Mouse (Mus musculus): ENCODE data around the gene Plch1. TPM values are rescaled to one million over a fixed set of nuclear protein-coding genes. Genes with fewer than 3 reads are reported as not detected.

Gene Plch1
- polyA plus RNA-seq, 1 experiment from 2014 or later = 0.20 TPM

DNA sequence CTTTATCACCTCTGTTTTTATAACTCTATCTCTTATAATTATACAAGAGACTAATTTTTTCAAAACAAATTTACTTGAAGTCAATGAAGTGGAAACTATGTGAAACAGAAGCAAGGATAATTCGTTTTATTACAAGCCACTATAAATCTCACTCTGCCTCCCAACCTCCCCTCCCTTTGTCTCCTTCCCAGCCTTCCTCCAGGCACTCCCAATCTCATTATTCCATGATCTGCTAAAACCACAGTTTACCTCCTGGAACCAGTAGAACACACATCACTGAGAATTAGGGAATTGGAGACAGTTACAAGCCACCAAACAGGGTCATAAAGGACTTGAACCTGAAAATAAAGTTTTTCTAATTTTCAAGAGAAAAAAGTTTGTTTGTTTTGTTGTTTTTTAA lies 2.1 kb downstream of the Plch1 start:
- no peak for ATAC-seq (ENCODE audit: insufficient read depth)
- peaks cover 28% of the 10 kb centered on the region for H3K27me3 ChIP-seq
- no peak overlapping the region for H3K27ac ChIP-seq (replicated peaks)
- H3K9me3 ChIP-seq (replicated peaks) = no peaks in the 10 kb centered on the region
- no peak overlapping the region for H3K4me2 ChIP-seq
- 0 out of 2 replicates have a peak, but pooled peaks cover 5% of the 10 kb centered on the region for H3K4me1 ChIP-seq (replicated peaks)
- no peaks in the 10 kb centered on the region for H3K36me3 ChIP-seq (replicated peaks)
- 33% methylated on average over 1 of the region's 1 CpGs for WGBS (ENCODE audit: insufficient replicate concordance)
- H3K4me3 ChIP-seq (replicated peaks) = no peak overlapping the region
- no peak overlapping the region for H3K9ac ChIP-seq

DNA sequence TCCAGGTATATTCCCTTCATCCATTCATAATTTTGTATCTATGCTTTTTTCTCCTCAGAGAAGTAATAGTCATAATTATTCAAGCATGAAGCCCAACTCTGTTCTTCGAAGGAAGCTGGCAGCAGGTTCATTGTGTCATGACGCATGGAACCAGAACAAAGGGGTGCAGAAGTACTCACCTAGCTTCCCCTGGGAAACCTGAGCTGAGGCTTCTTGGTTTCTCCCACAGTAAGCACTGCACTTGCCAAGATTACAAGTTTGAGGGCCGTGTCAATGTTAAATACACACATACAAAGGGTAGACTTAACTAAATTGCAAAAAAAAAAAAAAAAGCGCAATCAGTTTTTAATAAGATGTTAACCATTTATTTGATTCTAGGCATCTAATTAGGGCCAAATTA lies 3.0 kb downstream of the Plch1 start:
- H3K4me1 ChIP-seq (replicated peaks) = 0 out of 2 replicates have a peak, but pooled peaks cover 5% of the 10 kb centered on the region
- H3K27me3 ChIP-seq = peaks cover 28% of the 10 kb centered on the region
- 72% methylated on average over 4 of the region's 4 CpGs for WGBS (ENCODE audit: insufficient replicate concordance)
- H3K27ac ChIP-seq (replicated peaks) = no peak overlapping the region
- H3K36me3 ChIP-seq (replicated peaks) = no peaks in the 10 kb centered on the region
- ATAC-seq (ENCODE audit: insufficient read depth) = no peak
- H3K4me2 ChIP-seq = no peak overlapping the region
- no peak overlapping the region for H3K4me3 ChIP-seq (replicated peaks)
- H3K9ac ChIP-seq = no peak overlapping the region
- no peaks in the 10 kb centered on the region for H3K9me3 ChIP-seq (replicated peaks)

DNA sequence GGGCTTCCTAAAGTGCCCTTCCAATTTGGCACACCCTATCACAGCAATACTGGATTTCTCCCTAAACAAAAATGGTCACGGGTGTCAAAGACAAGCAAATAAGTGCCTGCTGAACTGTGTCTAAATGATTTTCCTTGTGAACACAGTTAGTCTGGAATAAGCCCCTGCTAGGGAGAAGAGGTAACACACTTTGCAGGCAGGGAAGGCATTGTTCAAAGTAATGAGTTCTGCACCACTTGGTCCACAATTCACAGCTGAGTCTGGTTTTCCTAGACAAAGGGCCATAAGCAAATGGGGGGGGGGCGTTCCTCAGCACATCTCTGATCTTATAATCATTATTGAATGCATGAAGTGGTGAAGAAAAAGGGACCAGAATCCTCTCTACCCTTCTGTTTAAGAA lies 3.5 kb downstream of the Plch1 start:
- 0 out of 2 replicates have a peak, but pooled peaks cover 5% of the 10 kb centered on the region for H3K4me1 ChIP-seq (replicated peaks)
- H3K9me3 ChIP-seq (replicated peaks) = no peaks in the 10 kb centered on the region
- no peak overlapping the region for H3K4me2 ChIP-seq
- H3K27me3 ChIP-seq = peaks cover 28% of the 10 kb centered on the region
- ATAC-seq (ENCODE audit: insufficient read depth) = no peak
- H3K27ac ChIP-seq (replicated peaks) = no peak overlapping the region
- no peak overlapping the region for H3K4me3 ChIP-seq (replicated peaks)
- 33% methylated on average over 2 of the region's 2 CpGs for WGBS (ENCODE audit: insufficient replicate concordance)
- H3K9ac ChIP-seq = no peak overlapping the region
- H3K36me3 ChIP-seq (replicated peaks) = no peaks in the 10 kb centered on the region

DNA sequence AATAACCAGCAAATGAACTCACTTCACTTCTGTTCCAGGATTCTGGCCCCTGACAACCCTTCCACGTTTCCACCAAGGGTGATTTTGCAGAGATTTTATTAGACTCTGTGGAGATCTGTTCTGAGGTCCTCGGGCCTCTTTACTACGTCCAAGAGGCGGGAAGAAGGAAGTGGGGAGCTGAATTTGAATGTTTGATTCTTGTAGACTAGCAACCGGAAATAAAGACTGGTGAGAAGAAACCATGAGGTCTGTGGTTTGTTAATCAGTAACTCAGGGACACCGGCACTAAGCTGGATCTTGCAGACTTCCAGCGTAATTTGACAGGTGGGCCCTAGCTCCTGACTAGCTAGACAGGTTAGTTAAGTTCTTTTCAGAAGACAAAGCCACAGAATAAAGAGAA lies 5.6 kb downstream of the Plch1 start:
- Histone ChIP-seq H3K27me3 (peaks cover 10% of the 10 kb centered on the region), H3K36me3 (replicated peaks) (no peaks in the 10 kb centered on the region), H3K4me3 (replicated peaks) (no peak overlapping the region), H3K4me1 (replicated peaks) (0 out of 2 replicates have a peak, but pooled peaks cover 2% of the 10 kb centered on the region), H3K9ac (no peak overlapping the region), H3K9me3 (replicated peaks) (no peaks in the 10 kb centered on the region), H3K27ac (replicated peaks) (no peak overlapping the region), H3K4me2 (no peak overlapping the region)
- ATAC-seq (ENCODE audit: insufficient read depth) = no peak
- 12% methylated on average over 7 of the region's 7 CpGs for WGBS (ENCODE audit: insufficient replicate concordance)

DNA sequence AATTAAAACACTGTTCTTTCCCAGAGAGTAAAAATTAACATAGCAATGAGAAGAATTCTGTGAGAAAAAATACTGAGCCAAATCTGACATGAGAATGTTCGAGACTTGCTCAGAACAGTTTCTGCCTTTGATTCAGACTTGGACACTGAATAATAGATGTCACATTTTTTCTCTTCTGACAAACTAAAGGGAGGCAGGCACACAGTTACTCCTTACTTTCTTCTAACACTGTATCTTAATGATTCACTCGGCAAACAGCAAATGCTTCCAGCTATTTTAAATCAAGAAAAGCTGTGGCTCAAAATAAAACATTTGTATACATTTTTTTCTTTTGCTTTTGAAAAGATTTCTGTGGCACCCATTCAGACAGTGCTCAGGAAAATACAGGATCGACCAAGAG lies 7.1 kb downstream of the Plch1 start:
- Histone ChIP-seq H3K9ac (no peak overlapping the region), H3K4me3 (replicated peaks) (no peak overlapping the region), H3K27me3 (no peaks in the 10 kb centered on the region), H3K9me3 (replicated peaks) (no peaks in the 10 kb centered on the region), H3K4me1 (replicated peaks) (no peaks in the 10 kb centered on the region), H3K27ac (replicated peaks) (no peak overlapping the region), H3K36me3 (replicated peaks) (no peaks in the 10 kb centered on the region), H3K4me2 (no peak overlapping the region)
- WGBS (ENCODE audit: insufficient replicate concordance) = 44% methylated on average over 3 of the region's 3 CpGs
- ATAC-seq (ENCODE audit: insufficient read depth) = no peak

DNA sequence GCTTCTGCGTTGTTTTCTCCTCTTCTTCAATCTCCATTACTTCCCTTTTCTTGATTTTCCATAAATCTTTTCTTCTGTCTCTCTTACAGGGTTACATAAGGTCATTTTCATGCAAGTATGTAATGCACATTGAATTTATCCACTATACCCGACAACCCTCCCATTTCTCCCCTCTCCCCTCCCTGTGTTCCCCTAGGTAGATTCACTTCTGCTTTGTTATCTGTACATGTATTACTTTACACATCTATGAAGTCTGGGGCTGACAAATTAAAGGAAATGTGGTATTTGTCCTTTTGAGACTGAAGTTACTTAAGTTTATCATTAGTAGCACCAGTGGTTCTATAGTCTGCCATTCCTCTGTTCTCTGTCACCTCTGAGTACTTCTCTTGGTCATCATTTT lies 18.2 kb downstream of the Plch1 start:
- Histone ChIP-seq H3K27ac (replicated peaks) (no peak overlapping the region), H3K4me3 (replicated peaks) (no peak overlapping the region), H3K4me2 (no peak overlapping the region), H3K9ac (no peak overlapping the region), H3K9me3 (replicated peaks) (no peaks in the 10 kb centered on the region), H3K4me1 (replicated peaks) (no peaks in the 10 kb centered on the region), H3K27me3 (no peaks in the 10 kb centered on the region), H3K36me3 (replicated peaks) (no peaks in the 10 kb centered on the region)
- no peak for ATAC-seq (ENCODE audit: insufficient read depth)
- 48% methylated on average over 2 of the region's 2 CpGs for WGBS (ENCODE audit: insufficient replicate concordance)

DNA sequence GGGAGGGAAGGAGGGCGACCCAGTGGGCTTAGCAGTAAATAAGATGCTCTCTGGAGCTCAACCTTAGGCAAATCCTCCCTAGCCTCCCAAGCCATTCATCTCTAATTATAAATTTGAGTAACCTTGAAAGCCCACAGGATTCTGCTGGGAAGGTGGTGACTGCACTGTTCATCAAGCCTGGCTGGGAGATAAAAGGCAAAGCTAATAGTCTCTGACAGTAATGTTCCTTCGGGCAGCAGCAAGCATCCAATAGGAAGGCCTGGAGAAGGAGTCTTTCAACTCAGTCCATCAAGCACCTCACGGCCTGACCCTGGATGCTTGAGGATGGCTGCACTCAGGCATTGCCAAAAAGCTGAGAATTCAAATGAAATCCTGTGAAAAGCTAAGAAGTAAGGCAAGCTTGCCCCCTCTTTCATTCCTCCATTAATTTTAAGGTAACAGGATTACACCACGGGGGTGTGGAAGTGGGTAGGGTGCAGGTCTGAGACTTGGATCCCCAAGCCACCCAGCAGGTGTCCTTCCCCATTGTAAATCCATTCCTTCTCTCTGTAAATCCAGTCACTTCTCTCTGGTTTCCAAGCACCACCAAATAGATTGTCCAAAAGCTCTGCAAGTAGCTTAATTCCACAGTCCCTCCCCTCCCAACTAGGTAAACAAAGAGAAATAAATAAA lies 20.1 kb downstream of the Plch1 start:
- no peaks in the 10 kb centered on the region for H3K9me3 ChIP-seq (replicated peaks)
- ATAC-seq (ENCODE audit: insufficient read depth) = no peak
- no peak overlapping the region for H3K4me3 ChIP-seq (replicated peaks)
- no peak overlapping the region for H3K27ac ChIP-seq (replicated peaks)
- H3K4me1 ChIP-seq (replicated peaks) = no peaks in the 10 kb centered on the region
- H3K9ac ChIP-seq = no peak overlapping the region
- 31% methylated on average over 4 of the region's 4 CpGs for WGBS (ENCODE audit: insufficient replicate concordance)
- H3K27me3 ChIP-seq = no peaks in the 10 kb centered on the region
- H3K36me3 ChIP-seq (replicated peaks) = no peaks in the 10 kb centered on the region
- no peak overlapping the region for H3K4me2 ChIP-seq

DNA sequence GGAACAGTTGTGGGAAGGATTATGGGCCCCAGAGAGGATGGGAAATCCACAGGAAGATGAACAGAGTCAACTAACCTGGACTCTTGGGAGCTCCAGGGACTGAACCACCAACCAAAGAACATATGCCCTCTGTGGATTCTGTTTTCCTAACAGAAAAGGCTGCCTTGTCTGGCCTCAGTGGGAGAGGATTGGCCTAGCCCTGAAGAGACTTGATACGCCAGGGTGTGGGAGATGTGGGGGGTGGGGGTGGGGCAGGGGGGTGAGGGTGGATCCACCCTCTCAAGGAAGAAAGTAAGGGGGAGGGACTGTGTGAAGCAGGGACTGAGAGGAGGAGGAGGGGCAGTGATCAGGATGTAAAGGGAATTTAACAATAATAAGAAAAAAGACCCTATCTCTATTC lies 26.5 kb downstream of the Plch1 start:
- no peak for ATAC-seq (ENCODE audit: insufficient read depth)
- H3K4me1 ChIP-seq (replicated peaks) = no peaks in the 10 kb centered on the region
- no peak overlapping the region for H3K4me3 ChIP-seq (replicated peaks)
- no peak overlapping the region for H3K27ac ChIP-seq (replicated peaks)
- no peaks in the 10 kb centered on the region for H3K9me3 ChIP-seq (replicated peaks)
- H3K27me3 ChIP-seq = no peaks in the 10 kb centered on the region
- WGBS (ENCODE audit: insufficient replicate concordance) = 44% methylated on average over 1 of the region's 1 CpGs
- H3K36me3 ChIP-seq (replicated peaks) = no peaks in the 10 kb centered on the region
- no peak overlapping the region for H3K9ac ChIP-seq
- no peak overlapping the region for H3K4me2 ChIP-seq

DNA sequence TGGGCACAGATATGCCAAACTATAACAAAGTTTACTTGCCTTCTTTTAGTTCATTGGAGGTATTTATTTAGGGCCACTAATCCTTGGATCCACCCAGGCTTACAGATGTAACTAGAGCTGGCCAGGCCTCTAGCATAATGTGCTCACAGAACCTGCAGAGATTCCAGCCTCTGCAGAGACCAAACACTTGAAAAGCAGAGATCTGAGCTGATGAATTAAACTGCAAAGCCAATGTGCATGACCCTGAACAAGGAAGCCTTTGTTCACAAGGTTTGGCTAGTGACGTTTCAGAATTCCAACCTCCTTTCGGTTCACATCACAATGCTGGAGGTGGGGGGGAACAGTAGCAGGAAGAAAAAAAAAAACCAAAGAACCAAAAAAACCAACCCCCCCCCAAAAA lies 28.0 kb downstream of the Plch1 start:
- Histone ChIP-seq H3K27ac (replicated peaks) (no peak overlapping the region), H3K4me1 (replicated peaks) (no peaks in the 10 kb centered on the region), H3K9ac (no peak overlapping the region), H3K27me3 (no peaks in the 10 kb centered on the region), H3K9me3 (replicated peaks) (no peaks in the 10 kb centered on the region), H3K4me2 (no peak overlapping the region), H3K4me3 (replicated peaks) (no peak overlapping the region), H3K36me3 (replicated peaks) (no peaks in the 10 kb centered on the region)
- 57% methylated on average over 2 of the region's 2 CpGs for WGBS (ENCODE audit: insufficient replicate concordance)
- ATAC-seq (ENCODE audit: insufficient read depth) = no peak

DNA sequence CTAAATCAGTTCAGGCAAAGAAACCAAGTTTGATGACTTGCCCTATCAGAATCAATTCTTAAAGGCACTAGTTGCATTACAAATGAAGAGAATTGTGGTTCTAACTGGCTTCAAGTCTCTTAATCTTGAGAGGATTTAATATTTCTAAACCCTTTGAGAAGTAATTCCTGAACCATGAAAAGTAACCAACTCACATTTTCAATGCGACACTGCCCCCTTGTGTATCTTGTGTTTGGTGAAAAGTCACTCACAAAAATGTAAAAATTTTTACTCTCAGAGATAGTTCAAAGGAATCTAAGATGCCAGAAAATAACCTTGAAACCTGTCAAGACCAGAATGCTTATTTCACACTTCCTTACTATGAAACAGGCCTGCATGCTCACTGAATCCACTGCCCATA lies 31.0 kb downstream of the Plch1 start:
- ATAC-seq (ENCODE audit: insufficient read depth) = no peak
- WGBS (ENCODE audit: insufficient replicate concordance) = 37% methylated on average over 1 of the region's 1 CpGs
- Histone ChIP-seq H3K9ac (no peak overlapping the region), H3K9me3 (replicated peaks) (no peaks in the 10 kb centered on the region), H3K4me1 (replicated peaks) (no peaks in the 10 kb centered on the region), H3K4me3 (replicated peaks) (no peak overlapping the region), H3K36me3 (replicated peaks) (no peaks in the 10 kb centered on the region), H3K4me2 (no peak overlapping the region), H3K27me3 (no peaks in the 10 kb centered on the region), H3K27ac (replicated peaks) (no peak overlapping the region)

DNA sequence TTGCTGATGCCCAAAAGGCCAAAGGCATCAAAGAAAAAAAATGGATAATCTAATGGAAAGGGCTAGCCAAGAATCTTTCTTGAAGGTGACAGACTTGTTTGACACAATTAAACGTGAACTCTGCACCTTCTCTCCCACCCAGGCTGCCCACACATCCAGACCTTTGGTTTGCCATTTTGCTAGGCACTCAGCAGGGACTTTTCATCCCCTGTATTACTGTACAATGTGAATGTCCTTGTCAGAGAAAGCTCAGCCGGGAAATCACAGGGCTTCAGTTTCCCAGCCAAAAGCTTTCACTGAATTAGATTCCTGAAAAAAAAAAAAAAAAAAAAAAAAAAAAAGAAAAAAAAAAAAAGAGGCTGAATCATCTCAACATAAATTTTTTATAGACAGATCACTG lies 34.2 kb downstream of the Plch1 start:
- Histone ChIP-seq H3K4me1 (replicated peaks) (no peaks in the 10 kb centered on the region), H3K36me3 (replicated peaks) (no peaks in the 10 kb centered on the region)

DNA sequence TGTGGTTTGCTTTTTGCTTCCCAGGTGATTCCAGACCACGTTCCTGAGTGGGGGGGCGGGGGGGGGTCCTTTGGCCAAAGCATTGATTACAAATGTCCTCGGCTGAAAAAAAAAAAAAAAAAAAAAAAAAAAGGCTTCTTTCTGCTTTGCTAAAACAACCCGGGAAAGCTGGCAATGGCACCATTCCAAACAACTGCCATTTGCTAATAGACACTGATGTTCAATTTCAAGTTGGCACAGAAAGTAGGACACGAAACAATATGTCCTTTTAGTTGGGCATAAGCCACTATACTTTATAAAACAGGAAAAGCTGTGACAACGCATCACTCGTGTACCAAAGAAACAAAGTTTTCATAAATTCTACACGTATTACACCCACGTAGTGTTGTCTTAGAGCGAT lies 36.6 kb downstream of the Plch1 start:
- no peaks in the 10 kb centered on the region for H3K9me3 ChIP-seq (replicated peaks)
- H3K4me3 ChIP-seq (replicated peaks) = no peak overlapping the region
- H3K4me2 ChIP-seq = no peak overlapping the region
- no peaks in the 10 kb centered on the region for H3K27me3 ChIP-seq
- no peak overlapping the region for H3K9ac ChIP-seq
- H3K27ac ChIP-seq (replicated peaks) = no peak overlapping the region
- no peaks in the 10 kb centered on the region for H3K36me3 ChIP-seq (replicated peaks)
- no peaks in the 10 kb centered on the region for H3K4me1 ChIP-seq (replicated peaks)
- no peak for ATAC-seq (ENCODE audit: insufficient read depth)
- 53% methylated on average over 10 of the region's 10 CpGs for WGBS (ENCODE audit: insufficient replicate concordance)

More for the DNA sequence above, 34.2 kb downstream of the Plch1 start:
- WGBS (ENCODE audit: insufficient replicate concordance) = 45% methylated on average over 2 of the region's 2 CpGs
- Histone ChIP-seq H3K27me3 (no peaks in the 10 kb centered on the region), H3K4me2 (no peak overlapping the region), H3K9ac (no peak overlapping the region), H3K27ac (replicated peaks) (no peak overlapping the region), H3K4me3 (replicated peaks) (no peak overlapping the region), H3K9me3 (replicated peaks) (no peaks in the 10 kb centered on the region)
- no peak for ATAC-seq (ENCODE audit: insufficient read depth)
